Mouse (Mus musculus) B cell, adult 67 days (primary cell): ENCODE results near the gene Mga. TPM values are rescaled to one million over a fixed set of nuclear protein-coding genes. Genes with fewer than 3 reads are reported as not detected.

Source experiments
- total RNA-seq, 2 experiments: library from RNA; stranded (reverse); gene quantifications; 4 replicates each; pipeline ENCODE4 v1.2.4; 2023

Gene Mga
- 100 to 1,000 TPM; 132 to 136 TPM for total RNA-seq

GRCm38 (mm10) chr2:119897090-119897732, at the start of gene Mga:
TSS of gene Mga (plus strand) at chr2:119897228.

GRCm38 (mm10) chr2:119972537-119972879, 75.5 kb downstream of the Mga start, which contains the start of gene Mapkbp1:
TSS of gene Mapkbp1 (plus strand) at chr2:119972699.

Other genes starting within 250 kb of the Mga start
- gene Ndufaf1, start 234.4 kb upstream of the Mga start, total RNA-seq: 10 to 100 TPM; 19.4 to 21.6 TPM
- gene Rtf1, start 222.2 kb upstream of the Mga start, total RNA-seq: 10 to 100 TPM; 46.5 to 54.3 TPM
- under 1 TPM; 0.38 to 0.71 TPM for gene Itpka, start 154.9 kb upstream of the Mga start, total RNA-seq
- gene Ltk, start 136.8 kb upstream of the Mga start, total RNA-seq: 10 to 100 TPM; 21.7 to 24.8 TPM
- gene Rpap1, start 109.7 kb upstream of the Mga start, total RNA-seq: 10 to 100 TPM; 32.2 to 34.8 TPM
- gene Tyro3, start 99.5 kb upstream of the Mga start, total RNA-seq: not detected
- 10 to 100 TPM; 13.9 to 14.4 TPM for gene Mapkbp1, start 75.5 kb downstream of the Mga start, total RNA-seq
- 10 to 100 TPM; 13.1 to 22.6 TPM for gene Jmjd7, start 130.3 kb downstream of the Mga start, total RNA-seq
- 1 to 10 TPM; 4.6 to 6.3 TPM for gene Gm28042, start 130.3 kb downstream of the Mga start, total RNA-seq
- 10 to 100 TPM in 1 of 2 experiments, 1 to 10 TPM in 1; 6.1 to 13.3 TPM for gene Pla2g4b, start 136.2 kb downstream of the Mga start, total RNA-seq